Mouse (Mus musculus) liver, adult 2 months (tissue): Measurements from ENCODE around the gene Zfp213. TPM values are rescaled to one million over a fixed set of nuclear protein-coding genes. Genes with fewer than 3 reads are reported as not detected.

ENCODE experiments used
- DNase-seq: peaks from one replicate; pipeline ENCODE4 v3.0.0-alpha.2; 2011; ENCODE audit warnings: low read depth, low spot score; ENCODE audit errors: extremely low read depth
- H3K27ac ChIP-seq: fragments of 200-500 bp; replicated peaks from 2 replicates; pipeline ENCODE4 v1.5.1; 2012; ENCODE audit warnings: low read depth, mild to moderate bottlenecking, control low read depth, inconsistent platforms, low read length; ENCODE audit not compliant: insufficient read depth
- H3K27me3 ChIP-seq: fragments of 200-500 bp; 2 replicates; pipeline ENCODE4 v1.6.1; 2012; ENCODE audit warnings: mild to moderate bottlenecking, moderate library complexity, low read length, inconsistent platforms; ENCODE audit not compliant: control insufficient read depth, insufficient read depth
- H3K36me3 ChIP-seq: fragments of 200-500 bp; 2 replicates; pipeline ENCODE4 v1.6.1; 2012; ENCODE audit warnings: low read length, inconsistent platforms; ENCODE audit not compliant: control insufficient read depth, insufficient read depth
- H3K4me1 ChIP-seq: fragments of 200-500 bp; 2 replicates; pipeline ENCODE4 v1.6.1; 2011; ENCODE audit warnings: low read length; ENCODE audit not compliant: control insufficient read depth, insufficient read depth
- H3K4me3 ChIP-seq: fragments of 200-500 bp; 2 replicates; pipeline ENCODE4 v1.5.1; 2011; ENCODE audit warnings: low read depth, mild to moderate bottlenecking, control low read depth, low read length, moderate library complexity; ENCODE audit not compliant: insufficient read depth
- H3K79me2 ChIP-seq: fragments of 200-500 bp; 2 replicates; pipeline ENCODE4 v1.6.1; 2012; ENCODE audit warnings: inconsistent platforms, mild to moderate bottlenecking, low read length, moderate library complexity; ENCODE audit not compliant: control insufficient read depth, insufficient read depth
- H3K9ac ChIP-seq: fragments of 200-500 bp; 2 replicates; pipeline ENCODE4 v1.6.1; 2012; ENCODE audit warnings: low read depth, mild to moderate bottlenecking, control low read depth, inconsistent platforms, low read length
- CTCF ChIP-seq: fragments of 200-500 bp; IDR thresholded peaks from 2 replicates; pipeline ENCODE4 v1.5.1; 2011; ENCODE audit warnings: low read depth, low read length, control low read depth
- POLR2A ChIP-seq: fragments of 200-500 bp; IDR thresholded peaks from 2 replicates; pipeline ENCODE4 v1.6.1; 2011; ENCODE audit warnings: low read length, control low read depth; ENCODE audit not compliant: insufficient read depth; ENCODE audit errors: extremely low read depth
- WGBS: fragments of 180-500 bp; shearing (Covaris S2); methylation state at CpG from one replicate; pipeline ENCODE4 v1.1.7; 2018; 5-methylcytosine and 5-hydroxymethylcytosine counted together
- polyA plus RNA-seq: library from polyadenylated mRNA; depleted of rRNA; stranded (reverse); fragments of >200 nt; gene quantifications from 2 replicates; pipeline ENCODE4 v1.2.3, GENCODE M21; 2012
- total RNA-seq: library from RNA; depleted of rRNA; stranded (reverse); fragments of >200 nt; gene quantifications from 2 replicates; pipeline ENCODE4 v1.2.3, GENCODE M21; 2014

Gene Zfp213
- total and polyA plus RNA-seq, 2 experiments, result 4.8 to 10.7 TPM

- no peak for TF ChIP-seq POLR2A
- TF ChIP-seq CTCF, result no peak
- Histone ChIP-seq H3K27me3 (no peaks in the 10 kb centered on the region), H3K4me3 (peak overlapping the region; percentile 34), H3K27ac (no peak overlapping the region), H3K79me2 (no peaks in the 10 kb centered on the region), H3K36me3 (no peaks in the 10 kb centered on the region), H3K4me1 (peaks cover 17% of the 10 kb centered on the region), H3K9ac (no peak overlapping the region)
- DNase-seq, result peak; percentile 76
- 15% methylated on average over 15 of the region's 15 CpGs for WGBS
Observed at GRCm38 (mm10) chr17:23548615-23549014, 15.4 kb downstream of the Zfp213 start.

GRCm38 (mm10) chr17:23547681-23548443, 16.2 kb downstream of the Zfp213 start:
- Histone ChIP-seq H3K27me3 (no peaks in the 10 kb centered on the region), H3K9ac (no peak overlapping the region), H3K79me2 (no peaks in the 10 kb centered on the region), H3K4me1 (peaks cover 9% of the 10 kb centered on the region), H3K4me3 (no peak overlapping the region), H3K27ac (no peak overlapping the region), H3K36me3 (no peaks in the 10 kb centered on the region)
- 71% methylated on average over 11 of the region's 11 CpGs for WGBS
- DNase-seq, result no peak
- TF ChIP-seq POLR2A (no peak), CTCF (no peak)

- H3K36me3 ChIP-seq, result no peaks in the 10 kb centered on the region
- DNase-seq, result peak; percentile 81
- TF ChIP-seq POLR2A (no peak), CTCF (no peak)
- H3K4me3 ChIP-seq, result peak overlapping the region; percentile 88
- H3K27me3 ChIP-seq, result no peaks in the 10 kb centered on the region
- H3K27ac ChIP-seq, result peak overlapping the region; percentile 72
- peak overlapping the region; percentile 89 for H3K9ac ChIP-seq
- peaks cover 3% of the 10 kb centered on the region; the same call in 1 of the 2 replicates for H3K4me1 ChIP-seq
- under 1% methylated on average over 42 of the region's 42 CpGs for WGBS
- no peaks in the 10 kb centered on the region for H3K79me2 ChIP-seq
Observed at GRCm38 (mm10) chr17:23546702-23547505, 17.1 kb downstream of the Zfp213 start.

GRCm38 (mm10) chr17:23546333-23546701, 17.7 kb downstream of the Zfp213 start:
- peaks cover 3% of the 10 kb centered on the region; the same call in 1 of the 2 replicates for H3K4me1 ChIP-seq
- WGBS, result under 1% methylated on average over 20 of the region's 20 CpGs
- peak; percentile 73 for DNase-seq

GRCm38 (mm10) chr17:23545841-23546240, 18.2 kb downstream of the Zfp213 start:
- Histone ChIP-seq H3K27ac (no peak overlapping the region), H3K79me2 (no peaks in the 10 kb centered on the region), H3K9ac (no peak overlapping the region), H3K36me3 (no peaks in the 10 kb centered on the region), H3K4me3 (no peak overlapping the region), H3K27me3 (no peaks in the 10 kb centered on the region), H3K4me1 (peaks cover 3% of the 10 kb centered on the region; the same call in 1 of the 2 replicates)
- no peak for DNase-seq
- WGBS, result 35% methylated on average over 6 of the region's 6 CpGs
- TF ChIP-seq CTCF, result no peak
- TF ChIP-seq POLR2A, result no peak

More at GRCm38 (mm10) chr17:23546333-23546701, 17.7 kb downstream of the Zfp213 start:
- TF ChIP-seq CTCF, result no peak
- no peak for TF ChIP-seq POLR2A
- H3K9ac ChIP-seq, result peak overlapping the region; percentile 89
- no peaks in the 10 kb centered on the region for H3K36me3 ChIP-seq
- H3K27me3 ChIP-seq, result no peaks in the 10 kb centered on the region
- H3K79me2 ChIP-seq, result no peaks in the 10 kb centered on the region
- H3K4me3 ChIP-seq, result peak overlapping the region; percentile 88
- H3K27ac ChIP-seq, result peak overlapping the region; percentile 72

- 98% methylated on average over 1 of the region's 1 CpGs for WGBS
- H3K27ac ChIP-seq, result no peak overlapping the region
- no peak overlapping the region for H3K9ac ChIP-seq
- peaks cover 3% of the 10 kb centered on the region; the same call in 1 of the 2 replicates for H3K4me1 ChIP-seq
- H3K27me3 ChIP-seq, result no peaks in the 10 kb centered on the region
- H3K79me2 ChIP-seq, result no peaks in the 10 kb centered on the region
- TF ChIP-seq POLR2A (no peak), CTCF (no peak)
- H3K4me3 ChIP-seq, result no peak overlapping the region
- DNase-seq, result no peak
- no peaks in the 10 kb centered on the region for H3K36me3 ChIP-seq
Observed at GRCm38 (mm10) chr17:23544766-23545165, 19.3 kb downstream of the Zfp213 start.
